Mouse (Mus musculus) gastrocnemius, adult 18-20 months (tissue): ENCODE measurements around the gene Dnajc5g. TPM values are rescaled to one million over a fixed set of nuclear protein-coding genes. Genes with fewer than 3 reads are reported as not detected.
A peak's percentile ranks its signal among the peaks of the same experiment; 100 is the strongest.

ENCODE experiments used
- DNase-seq: peaks from one replicate; pipeline ENCODE4 v3.0.0; 2021; ENCODE audit warnings: low spot score
- total RNA-seq, 2 experiments: library from RNA; stranded (reverse); gene quantifications; 2 replicates each; pipeline ENCODE4 v1.2.3; 2021

Gene Dnajc5g
- total RNA-seq, 2 experiments from 2014 or later = not detected

- DNase-seq = no peak
Observed at GRCm38 (mm10) chr5:31095711-31096480, 10.2 kb upstream of the Dnajc5g start.

GRCm38 (mm10) chr5:31108000-31108490 is 2.0 kb downstream of the Dnajc5g start, which contains the start of gene Slc30a3:
Slc30a3 (minus strand) TSS chr5:31108237.
- DNase-seq = no peak

GRCm38 (mm10) chr5:31110781-31111180 is 4.7 kb downstream of the Dnajc5g start:
- no peak for DNase-seq

- peak; percentile 85 for DNase-seq
Observed at GRCm38 (mm10) chr5:31116354-31116753, 10.3 kb downstream of the Dnajc5g start, which contains the start of gene Trim54. Trim54 (plus strand) TSS chr5:31116712.

- no peak for DNase-seq
Observed at GRCm38 (mm10) chr5:31116912-31117311, 10.8 kb downstream of the Dnajc5g start.

- DNase-seq = no peak
Observed at GRCm38 (mm10) chr5:31121111-31121510, 15.0 kb downstream of the Dnajc5g start.

GRCm38 (mm10) chr5:31123481-31123880 is 17.4 kb downstream of the Dnajc5g start:
- DNase-seq = no peak

- no peak for DNase-seq
Observed at GRCm38 (mm10) chr5:31126050-31126449, 20.0 kb downstream of the Dnajc5g start.

GRCm38 (mm10) chr5:31136730-31137424 is 30.8 kb downstream of the Dnajc5g start:
- no peak for DNase-seq

- no peak for DNase-seq
Observed at GRCm38 (mm10) chr5:31137658-31138057, 31.6 kb downstream of the Dnajc5g start.

- DNase-seq = no peak
Observed at GRCm38 (mm10) chr5:31138241-31138967, 32.3 kb downstream of the Dnajc5g start, which contains the start of gene Ucn. Ucn (minus strand) TSS chr5:31138829.

- no peak for DNase-seq
Observed at GRCm38 (mm10) chr5:31138968-31139425, 32.9 kb downstream of the Dnajc5g start.

- DNase-seq = no peak
Observed at GRCm38 (mm10) chr5:31149781-31150180, 43.7 kb downstream of the Dnajc5g start.

- DNase-seq = no peak
Observed at GRCm38 (mm10) chr5:31151746-31152145, 45.7 kb downstream of the Dnajc5g start.

GRCm38 (mm10) chr5:31153516-31154151 is 47.5 kb downstream of the Dnajc5g start:
- DNase-seq = peak; percentile 59

- DNase-seq = peak; percentile 84
Observed at GRCm38 (mm10) chr5:31154152-31154553, 48.1 kb downstream of the Dnajc5g start, which contains the start of gene Mpv17. Mpv17 (minus strand) TSS chr5:31154251.

Other genes starting within 250 kb of the Dnajc5g start
- 10 to 100 TPM; 28.8 to 29.7 TPM for gene Tmem214, start 238.3 kb upstream of the Dnajc5g start, total RNA-seq
- 1 to 10 TPM; 2.1 to 3.4 TPM for gene Agbl5, start 217.6 kb upstream of the Dnajc5g start, total RNA-seq
- gene Ost4, start 198.5 kb upstream of the Dnajc5g start, total RNA-seq = 100 to 1,000 TPM; 110 to 114 TPM
- gene Emilin1, start 192.9 kb upstream of the Dnajc5g start, total RNA-seq = 1 to 10 TPM; 2.5 to 4.4 TPM
- gene Khk, start 184.9 kb upstream of the Dnajc5g start, total RNA-seq = 10 to 100 TPM; 36.5 to 36.6 TPM
- 1 to 10 TPM; 3.0 to 3.9 TPM for gene Cgref1, start 160.7 kb upstream of the Dnajc5g start, total RNA-seq
- gene Preb, start 145.9 kb upstream of the Dnajc5g start, total RNA-seq = 10 to 100 TPM; 70.5 to 78.2 TPM
- under 1 TPM; 0.07 to 0.21 TPM for gene Tcf23, start 137.6 kb upstream of the Dnajc5g start, total RNA-seq
- 10 to 100 TPM; 45.3 to 45.4 TPM for gene Atraid, start 58.0 kb upstream of the Dnajc5g start, total RNA-seq
- gene Slc5a6, start 57.4 kb upstream of the Dnajc5g start, total RNA-seq = 1 to 10 TPM; 4.3 to 5.7 TPM
- 10 to 100 TPM; 21.0 to 24.9 TPM for gene Cad, start 51.5 kb upstream of the Dnajc5g start, total RNA-seq
- gene Slc30a3, start 2.0 kb downstream of the Dnajc5g start, total RNA-seq = under 1 TPM in 1 of 2 experiments, not detected in 1; 0.09 TPM
- gene Trim54, start 10.4 kb downstream of the Dnajc5g start, total RNA-seq = 100 to 1,000 TPM; 438 to 512 TPM
- not detected for gene Ucn, start 32.5 kb downstream of the Dnajc5g start, total RNA-seq
- 10 to 100 TPM; 18.8 to 22.0 TPM for gene Mpv17, start 48.0 kb downstream of the Dnajc5g start, total RNA-seq
- under 1 TPM; 0.28 to 0.50 TPM for gene Gm29609, start 73.6 kb downstream of the Dnajc5g start, total RNA-seq
- 10 to 100 TPM; 20.7 to 20.9 TPM for gene Gtf3c2, start 73.9 kb downstream of the Dnajc5g start, total RNA-seq
- gene Snx17, start 86.9 kb downstream of the Dnajc5g start, total RNA-seq = 10 to 100 TPM; 29.1 to 30.8 TPM
- 10 to 100 TPM; 42.9 to 46.8 TPM for gene Eif2b4, start 87.1 kb downstream of the Dnajc5g start, total RNA-seq
- 1 to 10 TPM; 6.0 to 7.2 TPM for gene Zfp513, start 96.0 kb downstream of the Dnajc5g start, total RNA-seq
- 10 to 100 TPM; 37.8 to 43.9 TPM for gene Ppm1g, start 114.4 kb downstream of the Dnajc5g start, total RNA-seq
- gene Nrbp1, start 134.6 kb downstream of the Dnajc5g start, total RNA-seq = 10 to 100 TPM; 50.3 to 54.9 TPM
- not detected for gene Gm9970, start 134.9 kb downstream of the Dnajc5g start, total RNA-seq
- gene Krtcap3, start 145.4 kb downstream of the Dnajc5g start, total RNA-seq = 1 to 10 TPM; 1.9 to 2.1 TPM
- gene Ift172, start 184.8 kb downstream of the Dnajc5g start, total RNA-seq = 10 to 100 TPM; 26.2 to 26.9 TPM
- 1 to 10 TPM; 1.5 to 1.6 TPM for gene Fndc4, start 189.8 kb downstream of the Dnajc5g start, total RNA-seq
- not detected for gene Gckr, start 191.2 kb downstream of the Dnajc5g start, total RNA-seq